Mouse (Mus musculus) B cell, adult 2 months (primary cell): ENCODE data around the gene Pdcd6ip.

Source experiments
- DNase-seq, 2 experiments: peaks; one replicate each; pipeline ENCODE4 v3.0.0; 2022

The Pdcd6ip gene

DNA sequence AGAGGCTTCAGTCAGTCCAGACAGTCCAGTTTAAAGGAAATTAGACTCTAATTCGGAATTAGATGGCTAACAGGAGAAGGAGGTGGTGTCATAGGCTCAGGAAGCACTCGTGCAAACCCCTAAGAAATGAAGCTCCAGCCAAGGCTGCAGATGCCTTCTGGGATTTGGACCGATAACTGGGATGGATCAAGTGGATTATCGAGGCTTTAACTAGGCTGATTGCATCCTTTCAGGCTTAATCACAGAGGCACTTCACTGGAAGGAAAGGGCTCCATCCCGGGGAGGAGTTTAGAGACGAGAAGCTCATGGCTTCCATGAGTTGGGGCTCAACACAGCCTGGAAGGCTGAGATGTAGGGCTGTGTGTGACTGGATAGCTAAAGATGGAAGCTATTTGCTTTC lies 84.0 kb downstream of the Pdcd6ip start:
- DNase-seq: no peak

DNA sequence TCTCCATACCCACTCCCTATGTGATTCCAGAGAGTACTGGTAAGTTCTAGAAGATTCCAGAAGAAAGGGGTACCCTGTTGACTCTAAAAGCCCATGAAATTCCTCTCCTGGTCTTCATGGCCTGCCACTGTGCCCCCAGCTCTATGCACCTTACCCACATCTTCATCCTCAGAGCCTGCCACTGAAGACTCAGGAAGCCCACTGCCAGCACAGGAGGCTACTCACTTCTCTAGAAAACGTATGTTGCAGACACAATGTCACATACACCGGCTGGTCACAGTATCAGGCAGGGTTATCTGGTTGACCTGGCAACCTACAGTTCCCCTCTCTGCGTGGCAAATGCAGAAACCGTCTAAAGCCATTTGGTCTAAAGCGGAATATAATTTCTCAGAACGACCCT lies 91.0 kb downstream of the Pdcd6ip start:
- no peak for DNase-seq

DNA sequence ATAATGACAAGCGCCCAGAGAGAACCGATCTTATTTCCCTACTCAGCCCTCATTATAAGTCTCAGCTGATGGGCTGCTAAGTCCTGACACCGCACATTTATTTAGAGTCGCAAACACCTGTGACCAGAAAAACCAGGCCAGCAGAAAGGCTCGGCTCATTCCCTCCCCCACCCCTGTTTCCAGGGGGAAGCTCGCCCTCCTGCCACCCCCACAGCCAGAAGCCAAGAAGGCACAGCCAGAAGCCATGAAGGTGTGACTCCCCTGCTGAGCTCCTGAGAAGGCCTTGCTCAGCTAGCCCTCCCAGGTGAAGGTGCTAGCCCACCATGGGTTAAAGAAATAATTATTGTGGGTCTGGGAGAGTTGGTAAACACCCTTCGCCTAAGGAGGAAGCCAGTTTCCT lies 97.3 kb downstream of the Pdcd6ip start:
- no peak for DNase-seq

DNA sequence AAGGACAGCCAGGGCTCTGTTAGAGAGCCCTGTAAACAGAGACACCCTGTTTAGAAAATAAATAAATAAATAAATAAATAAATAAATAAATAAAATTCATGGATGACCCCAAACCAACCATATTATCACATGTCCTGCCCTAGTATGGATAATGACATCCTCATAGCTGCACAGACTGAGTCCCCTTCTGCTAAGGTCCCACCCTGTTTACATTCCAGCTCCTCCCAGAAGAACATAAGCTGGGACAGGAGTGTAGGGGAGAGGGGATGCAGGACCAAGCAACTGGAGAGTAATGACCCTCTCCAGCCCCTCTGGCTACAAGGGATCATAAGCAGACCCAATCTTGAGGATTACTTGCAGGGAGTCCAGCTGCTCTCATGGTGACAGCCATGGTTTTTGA lies 105.9 kb downstream of the Pdcd6ip start:
- no peak for DNase-seq
